Mouse (Mus musculus): ENCODE results near the gene Ptprm. TPM values are rescaled to one million over a fixed set of nuclear protein-coding genes. Genes with fewer than 3 reads are reported as not detected.

Ptprm gene
- total and polyA plus RNA-seq, 3 experiments = not detected

DNA sequence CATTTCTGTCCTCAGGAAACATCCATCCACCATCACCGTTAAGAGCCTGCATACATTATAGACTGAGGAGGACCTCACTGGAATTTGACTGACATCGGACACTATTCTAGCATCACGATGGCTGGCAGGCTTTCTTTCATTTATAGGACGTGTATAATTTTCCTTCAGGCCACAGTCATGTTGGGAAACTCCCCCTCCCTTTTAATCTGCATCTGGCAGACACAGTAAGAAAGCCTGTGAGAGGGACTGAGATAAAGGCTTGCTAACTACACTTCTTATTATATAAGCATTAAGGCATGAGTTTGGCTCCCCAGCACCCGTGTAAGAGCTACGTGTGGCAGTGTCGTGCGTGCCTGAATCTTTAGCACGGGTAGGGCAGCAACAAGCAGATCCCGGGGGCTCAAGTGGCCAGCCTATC lies 571.2 kb downstream of the Ptprm start:
- H3K27ac ChIP-seq (ENCODE audit: control insufficient read depth, low read depth, low read length) = no peak overlapping the region
- H3K27me3 ChIP-seq (ENCODE audit: control insufficient read depth in 1 of 2, insufficient read depth in 2 of 2, low read length in 2 of 2) = no peaks in the 10 kb centered on the region
- no peaks in the 10 kb centered on the region for H3K36me3 ChIP-seq (ENCODE audit: control insufficient read depth in 1 of 2, insufficient read depth in 2 of 2, low read length in 2 of 2)
- TF ChIP-seq JUND (IDR thresholded peaks at IDR 0.05; ENCODE audit: low read depth, low read length) (no peak), MXI1 (IDR thresholded peaks at IDR 0.05; ENCODE audit: low read depth, low read length) (no peak), TBP (IDR thresholded peaks at IDR 0.05; ENCODE audit: low read depth, low read length) (no peak), NRF1 (IDR thresholded peaks at IDR 0.05; ENCODE audit: insufficient read depth, low read depth, low read length, poor library complexity, severe bottlenecking) (no peak), EP300 (IDR thresholded peaks at IDR 0.05; ENCODE audit: low read depth in 1 of 2, low read length in 2 of 2) (no peak), MEF2A (IDR thresholded peaks at IDR 0.05; ENCODE audit: extremely low read depth, insufficient replicate concordance, low read depth, low read length, poor library complexity, severe bottlenecking) (no peak), ELF1 (IDR thresholded peaks at IDR 0.05; ENCODE audit: low read depth, low read length) (no peak), SMC3 (IDR thresholded peaks at IDR 0.05; ENCODE audit: low read depth, low read length) (no peak), SIN3A (IDR thresholded peaks at IDR 0.05; ENCODE audit: low read length) (no peak), MAZ (IDR thresholded peaks at IDR 0.05; ENCODE audit: low read depth, low read length) (no peak), USF1 (IDR thresholded peaks at IDR 0.05; ENCODE audit: low read depth, low read length) (no peak), POLR2AphosphoS2 (IDR thresholded peaks at IDR 0.05; ENCODE audit: low read length) (no peak), UBTF (IDR thresholded peaks at IDR 0.05; ENCODE audit: borderline replicate concordance, insufficient read depth, low read depth, low read length) (no peak), USF2 (IDR thresholded peaks at IDR 0.05; ENCODE audit: borderline replicate concordance in 1 of 2, insufficient read depth in 1 of 2, low read depth in 1 of 2, low read length in 2 of 2) (no peak), NELFE (IDR thresholded peaks at IDR 0.05; ENCODE audit: low read depth, low read length) (no peak)
- no peak overlapping the region for H3K4me3 ChIP-seq (ENCODE audit: control insufficient read depth in 1 of 2, insufficient read depth in 1 of 2, low read depth in 2 of 2, low read length in 2 of 2)
- no peaks in the 10 kb centered on the region for H3K4me1 ChIP-seq (ENCODE audit: control insufficient read depth in 1 of 2, insufficient read depth in 2 of 2, low read length in 2 of 2)
- no peaks in the 10 kb centered on the region for H3K9me3 ChIP-seq (replicated peaks; ENCODE audit: insufficient read depth, low read length)
- H3K9ac ChIP-seq (ENCODE audit: control insufficient read depth, low read depth, low read length, poor library complexity, severe bottlenecking) = no peak overlapping the region
- no peaks in the 10 kb centered on the region for H3K79me2 ChIP-seq (ENCODE audit: control insufficient read depth, insufficient read depth, low read length, poor library complexity)
- DNase-seq (ENCODE audit: low read depth, low spot score) = no peak

DNA sequence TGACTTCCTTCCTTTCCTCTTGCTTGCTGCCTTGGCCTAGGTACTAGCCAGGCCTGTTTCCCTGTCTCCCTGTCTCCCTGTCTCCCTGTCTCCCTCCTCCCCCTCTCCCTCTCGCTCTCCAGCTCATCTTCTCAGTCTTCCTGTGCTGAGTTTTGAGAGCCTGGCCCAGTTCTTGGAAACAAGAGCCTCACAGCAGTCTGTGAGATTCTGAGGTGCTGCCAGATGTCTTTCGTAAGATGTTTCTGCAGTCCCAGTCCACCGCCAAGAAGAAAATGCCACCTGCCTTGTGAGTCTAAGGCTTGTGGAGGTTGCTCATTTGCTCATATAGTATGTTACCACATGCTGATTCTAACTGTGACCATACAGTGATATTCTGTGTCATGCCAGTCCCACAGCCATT lies 572.3 kb downstream of the Ptprm start:
- no peak for TF ChIP-seq UBTF (IDR thresholded peaks at IDR 0.05; ENCODE audit: borderline replicate concordance, insufficient read depth, low read depth, low read length)
- Histone ChIP-seq H3K9ac (ENCODE audit: control insufficient read depth, low read depth, low read length, poor library complexity, severe bottlenecking) (no peak overlapping the region), H3K27ac (ENCODE audit: control insufficient read depth, low read depth, low read length) (no peak overlapping the region), H3K36me3 (ENCODE audit: control insufficient read depth in 1 of 2, insufficient read depth in 2 of 2, low read length in 2 of 2) (no peaks in the 10 kb centered on the region), H3K9me3 (replicated peaks; ENCODE audit: insufficient read depth, low read length) (no peaks in the 10 kb centered on the region), H3K4me3 (ENCODE audit: control insufficient read depth in 1 of 2, insufficient read depth in 1 of 2, low read depth in 2 of 2, low read length in 2 of 2) (no peak overlapping the region), H3K4me1 (ENCODE audit: control insufficient read depth in 1 of 2, insufficient read depth in 2 of 2, low read length in 2 of 2) (no peaks in the 10 kb centered on the region), H3K27me3 (ENCODE audit: control insufficient read depth in 1 of 2, insufficient read depth in 2 of 2, low read length in 2 of 2) (no peaks in the 10 kb centered on the region), H3K79me2 (ENCODE audit: control insufficient read depth, insufficient read depth, low read length, poor library complexity) (no peaks in the 10 kb centered on the region)
- no peak for DNase-seq (ENCODE audit: low read depth, low spot score)
